21 mouse cellular contexts compared by ENCODE assay signal in the genomic region with DNA sequence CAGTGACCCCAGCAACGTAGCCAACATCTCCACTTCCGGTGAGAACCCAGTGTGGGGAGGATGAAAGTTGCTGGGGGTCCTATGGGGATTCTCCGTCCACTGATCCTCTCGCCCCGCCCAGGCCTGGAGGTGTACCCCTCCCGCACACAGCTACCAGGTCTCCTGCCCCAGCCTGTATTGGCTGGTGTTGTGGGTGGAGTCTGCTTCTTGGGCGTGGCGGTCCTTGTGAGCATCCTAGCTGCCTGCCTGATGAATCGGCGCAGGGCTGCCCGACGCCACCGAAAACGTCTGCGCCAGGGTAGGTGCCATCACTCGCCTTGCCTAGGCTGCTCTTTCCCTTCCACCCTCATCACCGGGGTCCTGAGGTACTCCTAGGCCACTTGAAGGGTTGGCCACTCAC. TPM values are rescaled to one million over a fixed set of nuclear protein-coding genes. Genes with fewer than 3 reads are reported as not detected.
"Had no signal": no experiment of that assay in that cellular context is flagged by ENCODE, and none has a peak within 500 bp of the region (broad histone marks: within the 10 kb centered on the region; RNA-seq: fewer than 3 reads in every experiment).

No protein-coding gene starts in this region.

- ATAC-seq: liver, postnatal 0 days; lung, postnatal 0 days; midbrain, embryonic 13.5 days; midbrain, embryonic 15.5 days had no signal

- H3K27ac ChIP-seq: lung, embryonic 15.5 days; macrophage; midbrain, embryonic 13.5 days; midbrain, embryonic 15.5 days; neural tube, embryonic 12.5 days had no signal

- H3K9me3 ChIP-seq: lung, embryonic 15.5 days; megakaryocyte, embryonic 14.5 days; midbrain, embryonic 13.5 days; midbrain, embryonic 15.5 days; neural tube, embryonic 12.5 days had no signal

- H3K4me2 ChIP-seq: lung, embryonic 15.5 days; midbrain, embryonic 11.5 days; midbrain, embryonic 13.5 days; midbrain, embryonic 15.5 days; neural tube, embryonic 12.5 days had no signal

- H3K4me3 ChIP-seq: lung, embryonic 15.5 days; megakaryocyte, embryonic 14.5 days; midbrain, embryonic 13.5 days; midbrain, embryonic 15.5 days; neural tube, embryonic 12.5 days had no signal

- H3K9ac ChIP-seq: liver, postnatal 0 days; lung, embryonic 15.5 days; midbrain, embryonic 13.5 days; midbrain, embryonic 15.5 days; neural tube, embryonic 12.5 days had no signal

- H3K27me3 ChIP-seq: lung, embryonic 15.5 days had no signal

- DNase-seq: liver, postnatal 0 days; lung, adult 2 months; lung, postnatal 14 days; lung, postnatal 36 days; right cerebral cortex, postnatal 25 days; right cerebral cortex, postnatal 4 days; spleen, adult 18-20 months; thymus, adult 18-20 months; thymus, postnatal 14 days; thymus, postnatal 36 days had no signal

RNA-seq across cellular contexts. Expression of a gene that starts 24.6 kb away (rescaled TPM):
- total RNA-seq: megakaryocyte progenitor cell, adult 5-6 weeks; monocyte, adult 5-6 weeks had no signal

RNA-seq across cellular contexts. Expression of a gene that starts 59.7 kb away (rescaled TPM):
- total RNA-seq: megakaryocyte progenitor cell, adult 5-6 weeks; monocyte, adult 5-6 weeks; neutrophil, adult 5-6 weeks had no signal
- polyA plus RNA-seq: liver, postnatal 0 days had no signal
